Mouse (Mus musculus): ENCODE data around the gene Tnfsf8.

GRCm38 (mm10) chr4:63817505-63817904 lies 43.6 kb downstream of the Tnfsf8 start:
- TF ChIP-seq POLR2A (IDR thresholded peaks at IDR 0.05; ENCODE audit: low read depth, low read length) (no peak), CTCF (IDR thresholded peaks at IDR 0.05; ENCODE audit: extremely low read depth, insufficient read depth, insufficient read length, insufficient replicate concordance) (no peak)
